ENCODE assay signal across 8 mouse cellular contexts in the genomic region with DNA sequence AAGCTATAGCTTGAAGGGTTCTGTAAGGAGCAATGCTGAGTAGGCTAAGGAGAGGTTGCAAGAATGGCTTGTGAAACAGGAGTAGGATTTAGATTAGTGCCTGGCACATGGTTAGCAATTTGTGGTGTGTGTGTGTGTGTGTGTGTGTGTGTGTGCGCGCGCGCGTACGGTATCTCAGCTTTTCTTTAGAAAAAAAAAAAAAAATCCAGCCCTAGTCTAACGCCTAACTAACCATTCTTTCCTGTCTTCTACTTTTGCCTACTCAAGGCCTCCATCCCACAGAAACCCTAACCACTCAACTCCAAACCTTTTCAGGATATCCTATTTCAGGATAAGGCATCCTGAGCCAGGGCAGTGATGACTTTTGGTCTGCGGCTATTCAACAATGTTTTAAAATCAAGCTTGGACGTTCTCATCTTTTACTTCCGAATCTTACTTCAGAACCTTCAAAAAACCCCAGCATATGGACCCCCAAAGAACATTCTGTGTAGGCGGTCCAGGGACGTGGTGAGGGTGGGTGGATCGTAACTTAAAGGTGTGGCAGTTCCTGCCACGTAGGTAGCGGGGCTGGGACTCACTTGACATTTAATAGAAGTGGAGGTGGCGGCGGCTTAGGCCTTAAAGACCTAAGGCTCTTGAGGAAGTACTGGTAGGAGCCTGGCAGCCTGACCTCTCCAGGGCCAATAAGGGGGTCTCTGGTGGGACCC. TPM values are rescaled to one million over a fixed set of nuclear protein-coding genes. Genes with fewer than 3 reads are reported as not detected.
DNase-seq lines count a peak whose midpoint lies in the region; ATAC-seq and TF ChIP-seq lines count a peak whose summit lies in the region.

No protein-coding gene starts in this region.

- no peak for TF ChIP-seq CTCF in lung, embryonic 14.5 days (IDR thresholded peaks at IDR 0.05; ENCODE audit: low read depth)

- H3K4me1 ChIP-seq in lung, embryonic 14.5 days (ENCODE audit: insufficient read depth) = peaks cover 8% of the 10 kb centered on the region
- peaks cover 31% of the 10 kb centered on the region for H3K4me1 ChIP-seq in embryonic facial prominence, embryonic 10.5 days
- H3K4me1 ChIP-seq in neural tube, embryonic 12.5 days = peaks cover 14% of the 10 kb centered on the region

- H3K36me3 ChIP-seq in lung, embryonic 14.5 days (ENCODE audit: insufficient read depth) = peaks cover 7% of the 10 kb centered on the region; the same call in 1 of the 2 replicates
- peaks cover 26% of the 10 kb centered on the region for H3K36me3 ChIP-seq in embryonic facial prominence, embryonic 10.5 days (replicated peaks)
- no peaks in the 10 kb centered on the region for H3K36me3 ChIP-seq in neural tube, embryonic 12.5 days

- 37% methylated on average over 17 of the region's 17 CpGs for WGBS in lung, embryonic 14.5 days
- WGBS in embryonic facial prominence, embryonic 10.5 days = 37% methylated on average over 17 of the region's 17 CpGs
- 44% methylated on average over 17 of the region's 17 CpGs for WGBS in neural tube, embryonic 12.5 days

- ATAC-seq in lung, embryonic 14.5 days (ENCODE audit: insufficient read depth) = peak; percentile 36
- peak; percentile 67 for ATAC-seq in inflammation-experienced regulatory T-cells, adult 6 months
- no peak for ATAC-seq in neural tube, embryonic 12.5 days (ENCODE audit: low FRiP score, low read depth)
- ATAC-seq in frontal cortex, adult (ENCODE audit: low TSS enrichment) = no peak; the same call in 1 of the 2 replicates

- no peaks in the 10 kb centered on the region for H3K9me3 ChIP-seq in lung, embryonic 14.5 days (ENCODE audit: low read depth, low read length)
- H3K9me3 ChIP-seq in embryonic facial prominence, embryonic 10.5 days = no peaks in the 10 kb centered on the region
- H3K9me3 ChIP-seq in neural tube, embryonic 12.5 days = no peaks in the 10 kb centered on the region

- H3K27me3 ChIP-seq in lung, embryonic 14.5 days (ENCODE audit: insufficient read depth, low read length) = no peaks in the 10 kb centered on the region
- peaks cover 8% of the 10 kb centered on the region; the same call in 1 of the 2 replicates for H3K27me3 ChIP-seq in embryonic facial prominence, embryonic 10.5 days (replicated peaks; ENCODE audit: low read depth, poor library complexity, severe bottlenecking)
- H3K27me3 ChIP-seq in neural tube, embryonic 12.5 days (replicated peaks) = no peaks in the 10 kb centered on the region

- peak overlapping the region; percentile 85 for H3K4me2 ChIP-seq in lung, embryonic 14.5 days
- H3K4me2 ChIP-seq in neural tube, embryonic 12.5 days (replicated peaks) = peak overlapping the region; percentile 78

- peak overlapping the region; percentile 87 for H3K4me3 ChIP-seq in lung, embryonic 14.5 days (ENCODE audit: low read depth, low read length)
- H3K4me3 ChIP-seq in embryonic facial prominence, embryonic 10.5 days = peak overlapping the region; percentile 93
- peak overlapping the region; percentile 95 for H3K4me3 ChIP-seq in neural tube, embryonic 12.5 days

- peak overlapping the region; percentile 97; the same call in 1 of the 2 replicates for H3K27ac ChIP-seq in lung, embryonic 14.5 days (ENCODE audit: low read depth)
- peak overlapping the region; percentile 98 for H3K27ac ChIP-seq in embryonic facial prominence, embryonic 10.5 days (replicated peaks)
- H3K27ac ChIP-seq in neural tube, embryonic 12.5 days = peak overlapping the region; percentile 95; the same call in 1 of the 2 replicates

- DNase-seq in lung, embryonic 14.5 days = no peak
- no peak for DNase-seq in lung, adult 18-20 months
- no peak for DNase-seq in embryonic facial prominence, embryonic 10.5 days (ENCODE audit: low spot score)
- DNase-seq in thymus, postnatal 25 days = no peak
- no peak for DNase-seq in cerebellum, adult 11-12 months

- H3K9ac ChIP-seq in lung, embryonic 14.5 days = peak overlapping the region; percentile 92
- H3K9ac ChIP-seq in neural tube, embryonic 12.5 days = peak overlapping the region; percentile 97

RNA-seq across cellular contexts. Expression of a gene that starts 0.5 kb away (rescaled TPM):
- 133 and 137 TPM in 2 replicates for polyA plus RNA-seq in lung, embryonic 14.5 days (2014; fragmentation: Nextera tagmentation; extraction: Ambion mirVana)
- 74.0 and 74.1 TPM in 2 replicates for polyA plus RNA-seq in embryonic facial prominence, embryonic 10.5 days (2016; fragmentation: Nextera tagmentation; extraction: Ambion mirVana)
- polyA plus RNA-seq in inflammation-experienced regulatory T-cells, adult 6 months (2017; shearing (Covaris generic)) = 10 to 100 TPM; 10.3 to 15.8 (median 11.6) TPM
- 99.3 and 104 TPM in 2 replicates for polyA plus RNA-seq in neural tube, embryonic 12.5 days (2016; fragmentation: Nextera tagmentation; extraction: Ambion mirVana)

RNA-seq across cellular contexts. Expression of a gene that starts 43.1 kb away (rescaled TPM):
- polyA plus RNA-seq in lung, embryonic 14.5 days (2014; fragmentation: Nextera tagmentation; extraction: Ambion mirVana) = 35.7 and 37.6 TPM in 2 replicates
- polyA plus RNA-seq in embryonic facial prominence, embryonic 10.5 days (2016; fragmentation: Nextera tagmentation; extraction: Ambion mirVana) = 25.1 and 26.2 TPM in 2 replicates
- polyA plus RNA-seq in inflammation-experienced regulatory T-cells, adult 6 months (2017; shearing (Covaris generic)) = 10 to 100 TPM; 26.8 to 32.3 (median 28.1) TPM
- 20.1 and 20.2 TPM in 2 replicates for polyA plus RNA-seq in neural tube, embryonic 12.5 days (2016; fragmentation: Nextera tagmentation; extraction: Ambion mirVana)

Comparison
In these comparisons a context has a peak if more than half of its experiments do, and no peak if none do; other contexts are left out.
1. ATAC-seq: peak in lung, embryonic 14.5 days (single experiment) and inflammation-experienced regulatory T-cells, adult 6 months (single experiment); none in neural tube, embryonic 12.5 days (single experiment) and frontal cortex, adult (single experiment).
2. Peak in every context shown above with its lines, with median percentiles within 50 percentile points of each other: H3K27ac ChIP-seq and H3K4me3 ChIP-seq.